Mouse (Mus musculus): Measurements from ENCODE around the gene Vmn1r128. TPM values are rescaled to one million over a fixed set of nuclear protein-coding genes. Genes with fewer than 3 reads are reported as not detected.
"Not testable (repeated sequence)": the region's sequence is repeated elsewhere in the genome, so short reads cannot be mapped to it uniquely, and the experiment has no call there.

The Vmn1r128 gene
- polyA plus RNA-seq (2015; fragmentation: Nextera tagmentation; extraction: Ambion mirVana), result not detected in 2 replicates

- not testable (repeated sequence) for ATAC-seq (ENCODE audit: low read depth); H3K27ac ChIP-seq (ENCODE audit: low read length); H3K9me3 ChIP-seq (ENCODE audit: control insufficient read depth, low read length); H3K36me3 ChIP-seq (ENCODE audit: control insufficient read depth, insufficient read depth, low read length); H3K27me3 ChIP-seq (ENCODE audit: control insufficient read depth, insufficient read depth, low read depth, low read length); H3K4me2 ChIP-seq (ENCODE audit: low read depth, low read length); H3K4me3 ChIP-seq (ENCODE audit: low read length); H3K9ac ChIP-seq (ENCODE audit: low read length); H3K4me1 ChIP-seq (replicated peaks; ENCODE audit: control insufficient read depth, insufficient read depth, low read length)
- 67% methylated on average over 1 of the region's 1 CpGs for WGBS
Measured at GRCm38 (mm10) chr7:21349073-21349472, at the start of gene Vmn1r128. Gene Vmn1r128 (plus strand): TSS chr7:21349373.

DNA sequence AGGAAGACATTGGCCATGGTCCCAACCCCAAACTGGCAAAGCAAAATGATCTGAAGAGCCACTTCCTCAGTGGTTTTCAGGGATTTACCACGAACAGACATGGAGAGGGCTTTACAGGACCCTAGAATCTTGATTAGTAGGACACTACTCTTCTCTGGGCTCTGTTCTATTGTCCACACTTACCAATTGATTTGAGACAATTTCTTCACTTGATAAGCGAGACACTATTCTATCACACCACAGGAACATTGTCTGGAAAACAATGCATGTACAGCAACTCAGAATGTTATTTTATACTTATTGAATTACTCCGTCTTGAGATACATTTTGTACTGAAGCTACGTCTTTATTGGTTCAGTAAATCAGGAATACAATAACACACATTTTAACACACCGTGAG is 47.8 kb upstream of the Vmn1r128 start, which contains the start of gene Vmn1r126:
TSS of gene Vmn1r126 (minus strand) at position 101 of the 400 bp plus-strand sequence.
- not testable (repeated sequence) for H3K9ac ChIP-seq (ENCODE audit: low read length); H3K36me3 ChIP-seq (ENCODE audit: control insufficient read depth, insufficient read depth, low read length); H3K9me3 ChIP-seq (ENCODE audit: control insufficient read depth, low read length); H3K27me3 ChIP-seq (ENCODE audit: control insufficient read depth, insufficient read depth, low read depth, low read length); ATAC-seq (ENCODE audit: low read depth); H3K4me1 ChIP-seq (replicated peaks; ENCODE audit: control insufficient read depth, insufficient read depth, low read length); H3K27ac ChIP-seq (ENCODE audit: low read length); H3K4me2 ChIP-seq (ENCODE audit: low read depth, low read length); H3K4me3 ChIP-seq (ENCODE audit: low read length)
- WGBS, result no CpG with 5 or more reads among the region's 5 CpGs

DNA sequence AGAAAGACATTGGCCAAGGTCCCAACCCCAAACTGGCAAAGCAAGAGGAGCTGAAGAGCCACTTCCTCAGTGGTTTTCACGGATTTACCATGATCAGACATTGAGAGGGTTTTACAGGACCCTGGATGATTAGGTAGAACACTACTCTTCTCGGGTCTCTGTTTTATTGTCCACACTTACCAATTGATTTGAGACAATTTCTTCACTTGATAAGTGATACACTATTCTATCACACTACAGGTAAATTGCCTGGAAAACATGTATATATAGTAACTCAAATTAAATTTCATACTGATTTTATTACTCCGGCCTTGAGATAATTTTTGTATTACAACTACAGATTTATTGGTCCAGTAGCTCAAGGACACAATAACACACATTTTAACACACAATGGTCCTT is 29.4 kb upstream of the Vmn1r128 start, which contains the start of gene Vmn1r127:
TSS of gene Vmn1r127 (minus strand) at position 101 of the 400 bp plus-strand sequence.
- not testable (repeated sequence) for H3K4me2 ChIP-seq (ENCODE audit: low read depth, low read length); H3K4me3 ChIP-seq (ENCODE audit: low read length); H3K27me3 ChIP-seq (ENCODE audit: control insufficient read depth, insufficient read depth, low read depth, low read length); H3K9ac ChIP-seq (ENCODE audit: low read length); H3K36me3 ChIP-seq (ENCODE audit: control insufficient read depth, insufficient read depth, low read length); H3K9me3 ChIP-seq (ENCODE audit: control insufficient read depth, low read length); ATAC-seq (ENCODE audit: low read depth); H3K4me1 ChIP-seq (replicated peaks; ENCODE audit: control insufficient read depth, insufficient read depth, low read length); H3K27ac ChIP-seq (ENCODE audit: low read length)
- no CpG with 5 or more reads among the region's 3 CpGs for WGBS

DNA sequence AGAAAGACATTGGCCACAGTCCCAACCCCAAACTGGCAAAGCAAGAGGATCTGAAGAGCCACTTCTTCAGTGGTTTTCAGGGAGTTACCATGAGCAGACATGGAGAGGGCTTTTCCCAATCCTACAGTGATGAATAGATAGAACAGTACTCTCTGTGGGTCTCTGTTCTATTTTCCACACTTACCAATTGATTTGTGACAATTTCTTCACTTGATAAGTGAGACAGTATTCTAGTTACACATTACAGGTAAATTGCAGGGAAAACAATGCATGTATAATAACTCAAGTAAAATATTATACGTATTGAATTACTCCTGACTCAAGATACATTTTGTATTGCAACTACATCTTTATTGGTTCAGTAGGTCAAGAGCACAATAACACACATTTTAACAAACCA is 12.0 kb downstream of the Vmn1r128 start, which contains the start of gene Vmn1r129:
TSS of gene Vmn1r129 (minus strand) at position 101 of the 400 bp plus-strand sequence.
- H3K27me3 ChIP-seq (ENCODE audit: control insufficient read depth, insufficient read depth, low read depth, low read length); H3K9ac ChIP-seq (ENCODE audit: low read length); H3K36me3 ChIP-seq (ENCODE audit: control insufficient read depth, insufficient read depth, low read length); H3K4me3 ChIP-seq (ENCODE audit: low read length); H3K4me2 ChIP-seq (ENCODE audit: low read depth, low read length); H3K4me1 ChIP-seq (replicated peaks; ENCODE audit: control insufficient read depth, insufficient read depth, low read length); H3K9me3 ChIP-seq (ENCODE audit: control insufficient read depth, low read length); H3K27ac ChIP-seq (ENCODE audit: low read length); ATAC-seq (ENCODE audit: low read depth): not testable (repeated sequence)
- no CpG with 5 or more reads among the region's 1 CpGs for WGBS

Other genes with a start within 250 kb of the Vmn1r128 start
- not detected in 2 replicates for gene Vmn1r122, start 215.2 kb upstream of the Vmn1r128 start, polyA plus RNA-seq (2015; fragmentation: Nextera tagmentation; extraction: Ambion mirVana)
- gene Vmn1r123, start 187.2 kb upstream of the Vmn1r128 start, polyA plus RNA-seq (2015; fragmentation: Nextera tagmentation; extraction: Ambion mirVana), result not detected in 2 replicates
- gene Gm5157, start 158.9 kb upstream of the Vmn1r128 start, polyA plus RNA-seq (2015; fragmentation: Nextera tagmentation; extraction: Ambion mirVana), result not detected in 2 replicates
- gene Vmn1r124, start 88.8 kb upstream of the Vmn1r128 start, polyA plus RNA-seq (2015; fragmentation: Nextera tagmentation; extraction: Ambion mirVana), result not detected in 2 replicates
- gene Vmn1r125, start 77.2 kb upstream of the Vmn1r128 start, polyA plus RNA-seq (2015; fragmentation: Nextera tagmentation; extraction: Ambion mirVana), result not detected in 2 replicates
- gene Vmn1r126, start 47.9 kb upstream of the Vmn1r128 start, polyA plus RNA-seq (2015; fragmentation: Nextera tagmentation; extraction: Ambion mirVana), result not detected in 2 replicates
- not detected in 2 replicates for gene Vmn1r127, start 29.5 kb upstream of the Vmn1r128 start, polyA plus RNA-seq (2015; fragmentation: Nextera tagmentation; extraction: Ambion mirVana)
- gene Vmn1r129, start 11.9 kb downstream of the Vmn1r128 start, polyA plus RNA-seq (2015; fragmentation: Nextera tagmentation; extraction: Ambion mirVana), result not detected in 2 replicates
- gene Gm6882, start 83.4 kb downstream of the Vmn1r128 start, polyA plus RNA-seq (2015; fragmentation: Nextera tagmentation; extraction: Ambion mirVana), result not detected in 2 replicates
- not detected in 2 replicates for gene Vmn1r130, start 162.4 kb downstream of the Vmn1r128 start, polyA plus RNA-seq (2015; fragmentation: Nextera tagmentation; extraction: Ambion mirVana)
- gene Vmn1r131, start 196.7 kb downstream of the Vmn1r128 start, polyA plus RNA-seq (2015; fragmentation: Nextera tagmentation; extraction: Ambion mirVana), result not detected in 2 replicates

Measured in lung, embryonic 16.5 days (tissue).